Mouse (Mus musculus) erythroid progenitor cell, adult 5-6 weeks (primary cell): ENCODE results near the gene Btf3l4. TPM values are rescaled to one million over a fixed set of nuclear protein-coding genes. Genes with fewer than 3 reads are reported as not detected.

Experiments used
- ATAC-seq: replicated peaks from 2 replicates; pipeline ENCODE4 v1.8.0; 2016; ENCODE audit warnings: moderate number of reproducible peaks, mild to moderate bottlenecking, moderate TSS enrichment, inconsistent platforms; ENCODE audit not compliant: poor library complexity, low FRiP score, severe bottlenecking
- total RNA-seq, 2 experiments: library from RNA; stranded (forward) in 1 of 2; stranded (reverse) in 1 of 2; fragments of 150-400 nt in 1 of 2; fragments of 186-747, 209-891 nt in 1 of 2; gene quantifications; 2 replicates each; pipeline versions ENCODE4 v1.2.3 to v1.2.4; 2015 to 2017; ENCODE audit warnings: low replicate concordance in 2 of 2

Gene Btf3l4
- total RNA-seq, 2 experiments from 2014 or later = 30.3 to 33.5 TPM

DNA sequence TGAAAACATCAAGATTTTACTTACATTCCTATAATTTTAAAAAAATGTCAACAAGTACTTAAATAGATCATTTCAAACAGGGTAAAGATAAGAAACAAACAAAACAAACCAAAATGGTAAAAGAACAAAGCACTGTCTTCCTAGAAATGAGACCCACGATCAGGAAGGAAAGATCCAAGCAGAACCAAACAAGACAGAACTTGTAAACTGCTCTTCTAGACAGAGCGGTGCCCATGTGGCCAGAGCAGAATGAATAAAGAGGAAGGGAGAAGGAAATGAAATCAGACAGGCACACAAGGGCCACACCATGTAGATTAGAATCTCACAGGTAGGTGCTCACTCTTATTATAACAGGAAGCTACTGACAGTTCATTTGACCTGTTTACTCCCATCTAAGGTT, 6.8 kb downstream of the Btf3l4 start:
- ATAC-seq = no peak

- ATAC-seq = no peak
Measured at GRCm38 (mm10) chr4:108826096-108826495, 7.3 kb downstream of the Btf3l4 start.

- no peak for ATAC-seq
Measured at GRCm38 (mm10) chr4:108825677-108826076, 7.7 kb downstream of the Btf3l4 start.

GRCm38 (mm10) chr4:108811550-108811949, 21.9 kb downstream of the Btf3l4 start:
- ATAC-seq = no peak

DNA sequence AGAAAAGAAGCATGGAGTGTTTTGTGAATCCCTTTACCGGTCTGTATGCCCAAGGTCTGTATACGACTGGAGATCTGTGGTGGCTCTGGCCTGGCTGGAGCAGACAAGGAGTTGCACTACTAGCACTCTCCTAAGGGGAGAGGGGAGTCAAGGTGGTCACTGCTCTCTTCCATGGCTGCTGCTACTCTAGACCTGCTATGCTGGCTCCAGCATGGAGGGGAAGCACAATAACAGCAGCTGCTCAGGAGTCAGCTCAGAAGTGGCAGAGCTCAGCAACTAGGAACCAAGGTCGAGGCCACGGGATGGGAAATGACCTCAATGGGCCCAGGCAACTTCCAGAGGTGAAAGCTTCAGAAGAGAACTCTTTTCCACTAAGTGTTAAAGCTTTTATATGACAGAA, 22.3 kb downstream of the Btf3l4 start:
- ATAC-seq = no peak

DNA sequence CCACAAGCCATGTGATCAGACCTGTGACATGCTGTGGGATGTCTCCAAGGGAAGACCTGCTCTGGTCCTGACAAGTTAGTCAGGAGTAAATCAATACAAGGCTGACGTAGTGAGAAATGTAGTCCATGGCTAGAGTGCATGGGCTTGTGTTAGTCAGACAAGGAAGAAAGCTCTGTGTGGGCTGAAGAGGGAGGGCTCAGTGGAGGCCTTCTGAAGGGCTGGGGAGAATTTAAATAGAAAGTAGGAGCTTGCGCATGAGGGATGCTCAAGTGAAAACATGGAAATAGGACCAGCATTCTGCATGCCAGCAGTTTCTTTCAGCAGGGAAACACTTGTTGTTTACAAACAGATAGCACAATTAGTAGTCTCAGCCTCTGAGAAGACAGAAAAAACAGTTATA, 29.9 kb downstream of the Btf3l4 start:
- no peak for ATAC-seq

DNA sequence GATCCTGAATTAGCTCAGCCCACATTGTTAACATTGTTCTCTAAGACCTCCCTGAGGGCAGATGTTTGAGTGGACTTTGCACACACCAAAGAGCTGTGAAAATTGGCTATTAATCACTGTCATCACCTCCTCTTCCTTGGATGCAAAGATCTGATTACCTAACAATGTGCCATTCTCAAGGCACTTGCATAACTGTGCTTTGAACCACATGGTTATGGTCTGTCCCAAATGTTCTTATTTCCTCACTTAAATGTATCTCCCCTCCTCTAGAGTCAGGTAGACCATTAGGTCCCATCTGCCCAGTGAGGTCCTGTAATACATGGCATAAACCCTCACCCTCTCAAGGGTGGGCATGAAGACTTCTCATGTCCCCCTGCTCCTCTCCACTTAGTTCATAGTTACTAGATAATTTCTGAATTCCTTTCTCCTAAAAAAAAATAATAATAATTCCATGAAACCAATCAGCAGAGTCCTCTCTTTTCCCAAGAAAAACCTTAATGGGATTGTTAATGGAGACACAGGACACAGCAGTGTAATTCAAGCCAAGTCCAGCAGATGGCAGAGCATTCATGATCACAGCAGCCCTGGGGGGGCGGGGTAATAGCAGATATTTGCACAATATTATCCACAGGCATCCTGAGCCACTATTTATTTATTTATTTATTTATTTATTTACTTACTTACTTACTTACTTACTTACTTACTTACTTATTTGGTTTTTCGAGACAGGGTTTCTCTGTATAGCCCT, 35.2 kb downstream of the Btf3l4 start:
- 0 out of 2 replicates have a peak, but pooled peaks have one; percentile 74 for ATAC-seq

DNA sequence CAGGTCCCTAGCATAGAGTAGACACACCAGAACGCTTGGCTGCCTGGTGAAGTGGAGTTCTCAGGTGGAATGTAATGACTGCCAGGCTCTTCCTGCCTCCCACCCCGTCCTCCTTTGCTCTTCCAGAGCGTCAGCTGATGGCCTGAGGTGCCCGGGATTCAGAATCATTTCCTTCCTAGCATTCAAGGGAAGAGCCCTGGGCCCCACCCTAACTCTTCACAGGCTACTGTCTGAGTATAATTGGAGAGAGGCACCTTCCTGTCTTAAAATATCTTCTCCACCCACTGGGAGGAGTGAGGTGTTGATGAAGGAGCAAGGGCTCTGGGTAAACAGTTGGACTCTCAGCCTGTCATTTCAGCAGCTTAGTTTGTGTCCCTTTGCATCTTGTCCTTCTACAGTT, 36.7 kb downstream of the Btf3l4 start:
- ATAC-seq = no peak

DNA sequence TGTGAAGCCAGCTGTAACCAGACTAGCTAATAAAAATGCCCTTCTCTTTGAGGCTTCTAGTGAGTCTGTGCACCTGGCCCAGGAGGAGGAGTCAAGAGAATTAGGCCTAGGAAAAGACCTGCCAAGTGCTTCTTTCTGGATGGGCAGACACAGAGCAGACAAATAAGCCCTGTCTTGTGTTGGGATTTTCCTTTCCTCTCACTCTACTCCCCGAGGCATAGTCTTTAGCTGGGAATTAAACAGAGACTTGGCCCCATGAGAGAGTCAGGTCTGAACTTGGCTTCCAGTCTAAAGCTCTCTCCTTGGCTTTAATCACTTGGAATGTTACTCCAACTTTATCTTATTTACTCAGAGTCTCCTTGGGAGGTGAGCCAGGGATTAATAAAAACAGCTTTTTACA, 39.5 kb downstream of the Btf3l4 start:
- ATAC-seq = no peak

DNA sequence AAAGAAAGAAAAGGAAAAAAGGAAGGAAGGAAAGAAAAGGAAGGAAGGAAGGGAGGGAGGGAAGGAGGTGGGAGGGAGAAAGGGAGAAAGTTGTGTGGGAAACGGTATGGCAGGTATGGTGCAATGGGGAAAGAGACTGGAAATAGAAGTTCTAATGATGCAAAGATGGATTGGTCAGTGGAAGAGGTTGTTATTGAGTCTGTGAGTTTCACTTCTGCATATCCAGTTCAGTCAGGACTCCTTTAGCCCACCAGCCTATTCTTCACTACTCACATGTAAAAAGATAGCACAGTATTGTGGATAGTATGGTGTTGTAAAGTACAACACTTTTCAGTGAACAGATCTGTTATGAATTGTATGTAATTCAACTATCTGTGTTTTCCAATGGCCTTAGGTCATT, 42.9 kb downstream of the Btf3l4 start:
- no peak for ATAC-seq

GRCm38 (mm10) chr4:108789258-108789936, 44.0 kb downstream of the Btf3l4 start:
- no peak for ATAC-seq

DNA sequence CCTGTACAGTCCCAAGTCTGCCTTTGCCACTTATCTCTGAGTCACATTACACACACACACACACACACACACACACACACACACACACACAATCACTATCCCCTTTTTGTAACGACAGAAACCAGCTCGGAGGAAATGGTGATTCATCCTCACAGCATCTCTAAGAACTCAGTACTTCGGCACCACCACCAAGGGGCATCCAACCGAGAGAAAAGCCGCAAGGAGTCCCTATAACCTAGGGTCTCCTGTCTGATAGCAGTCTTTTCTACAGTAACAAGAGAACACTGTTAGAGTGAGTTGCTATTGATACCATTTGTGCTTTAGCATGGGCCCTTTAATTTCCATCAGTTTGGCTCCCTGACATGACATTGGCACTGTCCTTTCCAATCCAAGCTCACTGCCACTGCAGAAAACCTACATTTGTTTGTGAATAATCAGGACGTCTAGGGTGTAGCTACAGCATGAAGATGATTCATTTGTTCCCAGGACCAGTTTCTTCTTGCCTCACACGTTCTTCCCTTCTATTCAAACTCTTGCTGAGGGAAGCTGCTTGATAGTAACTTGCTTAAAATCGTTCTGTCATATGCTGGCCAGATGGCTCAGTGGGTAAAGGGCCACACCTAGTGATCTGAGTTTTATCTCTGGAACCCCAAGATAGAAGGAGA, 50.9 kb downstream of the Btf3l4 start:
- ATAC-seq = no peak

GRCm38 (mm10) chr4:108781596-108781995, 51.8 kb downstream of the Btf3l4 start:
- no peak for ATAC-seq

DNA sequence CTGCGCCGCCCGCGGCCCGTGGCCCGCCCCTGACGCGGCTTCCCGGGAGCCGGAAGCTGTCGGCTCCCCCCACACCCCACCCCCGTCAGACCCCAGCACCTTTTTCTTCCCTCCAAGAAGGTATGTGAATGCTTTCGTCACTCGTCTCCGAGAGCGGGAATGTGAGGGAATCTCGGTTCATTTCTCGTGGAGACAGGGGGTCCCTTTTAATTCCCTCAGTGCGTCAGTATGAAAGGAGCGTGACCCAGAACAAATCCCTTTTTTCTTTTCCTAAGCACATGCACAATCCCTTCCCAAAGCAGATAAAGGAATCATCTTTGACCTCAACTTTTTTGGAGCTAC, 52.6 kb downstream of the Btf3l4 start:
- no peak for ATAC-seq

DNA sequence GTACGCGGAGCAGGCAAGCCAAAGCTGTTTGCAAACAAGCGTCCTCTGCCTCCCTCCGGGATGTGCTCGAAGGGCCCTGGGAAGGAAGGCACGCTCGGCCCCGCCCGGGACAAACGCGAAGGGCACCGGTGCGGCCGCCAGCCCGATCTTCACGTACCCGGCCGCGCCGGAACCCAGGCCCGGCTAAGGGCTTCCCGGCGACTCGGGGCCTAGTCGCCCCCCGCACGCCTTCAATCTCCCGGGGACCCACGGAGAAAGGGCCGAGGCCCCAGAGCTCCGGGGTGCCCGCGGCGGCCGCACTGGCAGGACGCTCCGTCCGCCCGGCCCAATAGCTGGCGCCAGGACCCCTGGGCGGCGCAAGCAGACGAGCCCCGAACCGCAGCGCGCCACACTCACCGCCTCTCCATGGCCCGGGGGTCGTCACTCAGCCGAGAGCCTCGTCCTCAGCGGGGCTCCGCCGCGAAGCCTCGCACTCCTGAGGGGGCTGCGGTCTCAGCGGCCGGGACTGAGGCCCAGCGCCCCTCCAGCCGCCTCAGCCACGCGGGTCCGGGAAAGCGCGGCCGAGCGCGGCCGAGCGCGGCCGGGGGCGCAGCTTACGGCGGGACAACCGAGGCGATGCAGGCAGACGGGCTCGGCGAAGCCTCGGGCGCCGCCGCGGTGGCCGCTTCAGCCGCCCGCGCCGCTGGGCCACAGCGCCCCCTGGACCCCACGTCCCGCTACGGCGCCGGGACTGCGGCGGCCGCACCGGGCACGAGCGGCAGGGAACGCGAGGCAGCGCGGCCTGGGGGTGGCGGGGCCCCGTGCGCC, 53.2 kb downstream of the Btf3l4 start, which contains the start of gene Zfyve9:
TSS of gene Zfyve9 (minus strand) at position 742 of the 807 bp plus-strand sequence.
- ATAC-seq = no peak; the same call in 1 of the 2 replicates

GRCm38 (mm10) chr4:108779763-108780056, 53.7 kb downstream of the Btf3l4 start:
- ATAC-seq = no peak

- no peak for ATAC-seq
Measured at GRCm38 (mm10) chr4:108768527-108768926, 64.9 kb downstream of the Btf3l4 start.
